Mouse (Mus musculus) splenic B cell, adult 2 months (primary cell): ENCODE data around the gene Ppfibp2.

Source experiments
- DNase-seq: peaks from one replicate; pipeline ENCODE4 v3.0.0-alpha.2; 2011; ENCODE audit warnings: low read depth, low spot score
- H3K27me3 ChIP-seq: 2 replicates; pipeline ENCODE4 v1.6.1; 2012; ENCODE audit warnings: mild to moderate bottlenecking, low read length, moderate library complexity, mixed read lengths; ENCODE audit not compliant: control insufficient read depth, poor library complexity, insufficient read depth, severe bottlenecking
- H3K36me3 ChIP-seq: 2 replicates; pipeline ENCODE4 v1.6.1; 2012; ENCODE audit warnings: mild to moderate bottlenecking, low read length, moderate library complexity, mixed read lengths; ENCODE audit not compliant: control insufficient read depth, poor library complexity, insufficient read depth, severe bottlenecking

Ppfibp2 gene

GRCm38 (mm10) chr7:107757308-107758151, 162.5 kb downstream of the Ppfibp2 start, which contains the start of gene Cyb5r2:
TSS of gene Cyb5r2 (minus strand) at chr7:107758032.
- H3K27me3 ChIP-seq = no peaks in the 10 kb centered on the region
- DNase-seq = no peak
- H3K36me3 ChIP-seq = no peaks in the 10 kb centered on the region

- no peak for DNase-seq
- Histone ChIP-seq H3K36me3 (no peaks in the 10 kb centered on the region), H3K27me3 (no peaks in the 10 kb centered on the region)
Observed at GRCm38 (mm10) chr7:107770812-107771211, 175.8 kb downstream of the Ppfibp2 start.

GRCm38 (mm10) chr7:107778216-107778615, 183.2 kb downstream of the Ppfibp2 start:
- no peak for DNase-seq
- Histone ChIP-seq H3K27me3 (no peaks in the 10 kb centered on the region), H3K36me3 (no peaks in the 10 kb centered on the region)

- Histone ChIP-seq H3K27me3 (no peaks in the 10 kb centered on the region), H3K36me3 (no peaks in the 10 kb centered on the region)
- peak; percentile 39 for DNase-seq
Observed at GRCm38 (mm10) chr7:107779611-107780010, 184.6 kb downstream of the Ppfibp2 start.

- no peaks in the 10 kb centered on the region for H3K36me3 ChIP-seq
- H3K27me3 ChIP-seq = no peaks in the 10 kb centered on the region
- peak; percentile 47 for DNase-seq
Observed at GRCm38 (mm10) chr7:107787977-107788620, 193.1 kb downstream of the Ppfibp2 start.

- H3K36me3 ChIP-seq = no peaks in the 10 kb centered on the region
- H3K27me3 ChIP-seq = no peaks in the 10 kb centered on the region
- no peak for DNase-seq
Observed at GRCm38 (mm10) chr7:107796500-107796899, 201.5 kb downstream of the Ppfibp2 start.
